Mouse (Mus musculus) liver, postnatal 0 days (tissue): ENCODE results near the gene Qrsl1.

Source experiments
- CTCF ChIP-seq: sonication (generic); IDR thresholded peaks from 2 replicates; pipeline ENCODE4 v1.5.1; 2016; ENCODE audit warnings: antibody characterized with exemption, low read depth
- EP300 ChIP-seq: IDR thresholded peaks from 2 replicates; pipeline ENCODE4 v1.6.1; 2016; ENCODE audit warnings: antibody characterized with exemption, low read depth, mild to moderate bottlenecking

DNA sequence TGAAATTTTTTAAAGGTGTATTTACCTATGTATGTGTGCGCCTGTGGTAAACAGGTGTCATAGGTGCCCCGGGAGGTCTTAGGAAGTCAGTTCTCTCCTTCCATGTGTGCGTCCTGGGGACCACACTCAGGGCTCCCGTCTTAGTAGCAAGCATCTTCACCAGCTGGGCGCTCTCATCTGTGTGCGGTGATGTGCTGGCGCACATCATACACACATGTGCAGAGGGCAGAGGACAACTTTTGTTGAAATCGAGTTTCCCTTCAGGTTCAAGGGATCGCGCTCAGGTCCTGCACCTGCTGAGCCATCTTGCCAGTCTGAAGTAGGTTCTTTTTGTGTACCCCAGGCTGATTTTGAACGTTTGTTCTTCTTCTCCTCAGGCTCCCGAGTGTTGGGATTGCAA is 14.6 kb upstream of the Qrsl1 start:
- TF ChIP-seq CTCF (no peak), EP300 (no peak)
